Mouse (Mus musculus): ENCODE data around the gene Cux2.

The Cux2 gene

GRCm38 (mm10) chr5:121913999-121914398, 135.9 kb downstream of the Cux2 start:
- peak; percentile 65 for DNase-seq

GRCm38 (mm10) chr5:121909226-121909985, 140.5 kb downstream of the Cux2 start:
- no peak for DNase-seq

- DNase-seq, result no peak
Observed at GRCm38 (mm10) chr5:121905671-121906070, 144.2 kb downstream of the Cux2 start.

- no peak for DNase-seq
Observed at GRCm38 (mm10) chr5:121904799-121905198, 145.1 kb downstream of the Cux2 start.

- no peak for DNase-seq
Observed at GRCm38 (mm10) chr5:121902809-121903745, 146.8 kb downstream of the Cux2 start.

- DNase-seq, result peak; percentile 23
Observed at GRCm38 (mm10) chr5:121895117-121895756, 154.7 kb downstream of the Cux2 start.

GRCm38 (mm10) chr5:121894647-121895046, 155.3 kb downstream of the Cux2 start:
- no peak for DNase-seq

- DNase-seq, result no peak
Observed at GRCm38 (mm10) chr5:121893581-121893980, 156.3 kb downstream of the Cux2 start.

GRCm38 (mm10) chr5:121892281-121892680, 157.6 kb downstream of the Cux2 start:
- no peak for DNase-seq

- no peak for DNase-seq
Observed at GRCm38 (mm10) chr5:121890925-121891324, 159.0 kb downstream of the Cux2 start.

- DNase-seq, result no peak
Observed at GRCm38 (mm10) chr5:121889819-121890362, 160.0 kb downstream of the Cux2 start.

- no peak for DNase-seq
Observed at GRCm38 (mm10) chr5:121889375-121889774, 160.5 kb downstream of the Cux2 start.

- DNase-seq, result no peak
Observed at GRCm38 (mm10) chr5:121883356-121883755, 166.5 kb downstream of the Cux2 start.

GRCm38 (mm10) chr5:121879211-121879610, 170.7 kb downstream of the Cux2 start:
- DNase-seq, result peak; percentile 43

GRCm38 (mm10) chr5:121878703-121879102, 171.2 kb downstream of the Cux2 start:
- DNase-seq, result no peak

GRCm38 (mm10) chr5:121876901-121877300, 173.0 kb downstream of the Cux2 start:
- no peak for DNase-seq

GRCm38 (mm10) chr5:121875041-121875440, 174.9 kb downstream of the Cux2 start:
- DNase-seq, result no peak

- peak; percentile 81 for DNase-seq
Observed at GRCm38 (mm10) chr5:121872158-121872557, 177.7 kb downstream of the Cux2 start.

- no peak for DNase-seq
Observed at GRCm38 (mm10) chr5:121871515-121872030, 178.3 kb downstream of the Cux2 start.

GRCm38 (mm10) chr5:121870832-121871231, 179.1 kb downstream of the Cux2 start:
- DNase-seq, result peak; percentile 21

- no peak for DNase-seq
Observed at GRCm38 (mm10) chr5:121867963-121868362, 181.9 kb downstream of the Cux2 start.

- no peak for DNase-seq
Observed at GRCm38 (mm10) chr5:121864330-121864729, 185.6 kb downstream of the Cux2 start.

GRCm38 (mm10) chr5:121861964-121862363, 187.9 kb downstream of the Cux2 start:
- DNase-seq, result no peak
